Mouse (Mus musculus) left cerebral cortex, postnatal 14 days (tissue): Measurements from ENCODE around the gene Stradb. TPM values are rescaled to one million over a fixed set of nuclear protein-coding genes. Genes with fewer than 3 reads are reported as not detected.
A peak's percentile ranks its signal among the peaks of the same experiment; 100 is the strongest.
"Not testable (repeated sequence)": the region's sequence is repeated elsewhere in the genome, so short reads cannot be mapped to it uniquely, and the experiment has no call there.

Source experiments
- DNase-seq, 2 experiments: peaks; one replicate each; pipeline ENCODE4 v3.0.0; 2021 to 2022; ENCODE audit warnings: low spot score in 2 of 2, mixed read lengths in 1 of 2
- intact Hi-C: fragments of 180-260 bp; cut with DNase I; formaldehyde crosslinking; loops from one replicate; pipeline ENCODE4 v1.15.1; 2025
- total RNA-seq, 2 experiments: library from RNA; stranded (reverse); gene quantifications; 2 replicates each; pipeline ENCODE4 v1.2.3; 2021

Gene Stradb
- total RNA-seq, 2 experiments from 2014 or later, result 62.2 to 81.1 TPM

DNA sequence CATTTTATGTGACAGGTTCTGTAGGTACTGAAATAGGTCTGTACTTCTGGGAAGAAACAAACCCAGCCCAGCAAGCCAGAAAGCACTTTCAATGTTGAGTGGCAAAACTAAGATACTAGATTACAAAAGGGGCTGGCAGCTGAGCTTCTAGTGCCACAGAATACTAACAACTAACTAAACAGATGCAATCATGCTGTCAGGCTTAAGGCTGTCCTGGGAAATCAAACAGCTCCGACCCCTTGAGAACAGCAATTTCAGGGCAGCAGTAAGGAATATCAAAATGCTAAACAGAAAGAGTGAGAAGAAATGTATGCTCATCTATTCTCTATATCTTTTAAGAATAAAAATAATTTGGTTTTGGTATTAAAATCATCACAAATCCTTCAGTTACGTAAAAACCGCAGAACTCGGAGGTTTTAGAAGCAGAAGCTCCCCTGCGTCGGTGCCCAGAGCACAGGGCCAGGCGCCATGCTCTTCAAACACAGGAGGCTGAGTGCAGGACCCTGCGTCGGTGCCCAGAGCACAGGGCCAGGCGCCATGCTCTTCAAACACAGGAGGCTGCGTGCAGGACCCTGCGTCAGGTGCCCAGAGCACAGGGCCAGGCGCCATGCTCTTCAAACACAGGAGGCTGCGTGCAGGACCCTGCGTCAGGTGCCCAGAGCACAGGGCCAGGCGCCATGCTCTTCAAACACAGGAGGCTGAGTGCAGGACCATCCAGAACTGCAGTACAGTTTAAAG lies 14.4 kb upstream of the Stradb start:
- DNase-seq, intact Hi-C loops: not testable (repeated sequence)

DNA sequence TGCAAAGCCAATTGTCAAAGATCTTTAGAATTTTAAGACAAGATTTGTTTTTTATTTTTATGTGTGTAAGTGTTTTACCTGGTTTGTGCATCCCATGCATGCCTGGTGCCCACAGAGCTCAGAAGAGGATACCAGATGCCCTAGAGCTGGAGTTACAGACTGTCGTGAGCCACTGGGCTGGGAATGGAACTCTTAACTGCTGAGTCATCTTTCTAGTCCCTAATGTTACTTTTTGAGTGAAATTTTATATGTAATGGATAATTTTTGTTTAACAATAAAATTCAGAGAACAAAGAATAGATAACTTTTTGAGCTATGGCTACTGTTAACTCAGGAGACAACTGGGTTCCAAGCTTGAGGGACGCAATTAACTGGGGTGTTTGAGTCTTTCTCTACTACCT lies 13.6 kb upstream of the Stradb start:
- intact Hi-C loops, result no loop called here
- no peak for DNase-seq

DNA sequence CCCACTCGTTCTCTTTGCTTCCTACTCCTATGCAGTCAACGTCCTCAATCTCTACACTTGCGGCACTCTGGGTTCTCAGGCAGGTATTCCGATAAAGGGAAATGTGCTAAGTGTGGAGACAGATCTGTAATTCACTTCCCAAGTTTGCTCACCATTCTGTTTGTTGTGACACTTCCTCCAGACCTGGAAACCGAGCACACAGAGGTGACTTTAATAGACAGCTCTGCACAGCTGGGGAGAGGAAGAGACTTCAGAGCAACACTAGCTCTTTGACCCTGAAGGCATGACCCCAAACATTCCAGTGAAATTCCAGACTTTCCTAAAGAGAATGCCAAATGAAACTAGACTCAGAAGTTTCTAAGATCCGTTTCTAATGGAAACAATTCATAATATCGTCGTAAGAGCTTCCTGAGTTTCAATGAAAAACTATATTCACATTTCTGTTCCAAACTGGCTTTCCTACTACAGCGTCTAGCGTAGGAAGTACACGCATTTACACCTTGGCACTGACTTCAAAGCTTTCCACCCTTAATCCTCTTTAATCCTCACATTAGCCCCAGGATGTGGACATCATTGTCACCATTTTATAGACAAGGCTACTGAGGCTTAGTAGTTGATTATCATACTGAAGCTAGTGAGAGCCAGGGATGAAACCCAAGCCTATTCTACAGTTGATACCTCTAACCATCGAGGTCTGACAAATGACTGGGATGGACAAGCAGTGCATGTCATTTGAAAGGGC lies 12.0 kb upstream of the Stradb start:
- intact Hi-C loops, result no loop called here
- no peak for DNase-seq

DNA sequence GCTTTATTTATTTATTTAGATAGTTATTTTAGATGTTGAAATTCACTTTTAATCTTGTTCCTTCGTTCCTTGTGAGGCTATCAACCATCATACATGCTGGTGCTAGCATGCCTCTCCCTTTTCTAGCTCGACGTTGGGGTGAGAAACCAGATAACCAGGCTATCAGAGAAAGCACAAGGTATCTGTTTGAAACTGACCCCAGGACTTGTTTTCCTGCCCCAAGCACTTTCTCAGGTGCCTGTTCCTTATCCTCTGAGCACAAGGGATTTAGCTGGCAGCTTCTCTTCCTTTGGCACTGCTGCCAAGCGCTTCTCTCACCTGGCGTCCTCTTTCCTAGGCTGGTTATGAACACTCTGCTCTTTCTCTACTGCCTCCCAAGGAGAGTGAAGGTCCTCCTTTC lies 10.9 kb upstream of the Stradb start:
- DNase-seq, result no peak
- intact Hi-C loops, result no loop called here

DNA sequence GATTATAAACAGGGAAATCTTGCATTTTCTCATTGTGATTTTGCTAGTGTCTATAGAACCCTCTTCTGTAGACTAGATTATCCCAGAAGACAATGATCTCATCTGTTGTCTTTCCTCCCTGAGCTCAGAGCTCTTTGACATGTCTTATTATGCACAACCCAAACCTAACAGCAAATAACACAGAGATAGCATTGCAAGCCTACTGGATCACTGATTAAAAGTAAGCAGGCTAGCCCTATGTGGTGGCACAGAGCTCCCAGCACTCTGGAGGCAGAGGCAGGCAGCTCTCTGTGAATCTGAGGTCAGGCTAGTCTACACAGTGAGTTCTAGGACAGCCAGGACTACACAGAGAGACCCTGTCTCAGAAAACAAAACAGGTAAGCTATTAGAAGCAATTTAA lies 10.5 kb upstream of the Stradb start:
- intact Hi-C loops, result no loop called here
- DNase-seq, result no peak

DNA sequence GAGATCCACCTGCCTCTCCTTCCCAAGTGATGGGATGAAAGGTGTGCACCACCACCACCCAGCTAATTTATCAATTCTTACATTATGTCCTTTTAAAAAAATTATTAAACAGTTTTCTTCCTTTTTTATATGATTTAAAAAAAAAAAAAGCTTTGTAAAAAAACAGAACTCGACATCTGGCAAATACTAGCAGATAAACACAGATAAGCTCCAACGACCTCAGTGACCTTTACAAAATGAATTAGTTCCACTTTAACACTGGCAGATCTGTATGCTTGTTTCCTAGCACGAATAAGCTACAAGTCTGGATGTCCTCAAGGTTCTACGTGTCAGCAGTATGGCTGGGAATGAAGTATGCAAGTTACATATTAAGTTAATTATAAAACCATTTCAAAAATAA lies 5.8 kb upstream of the Stradb start:
- intact Hi-C loops, result no loop called here
- DNase-seq, result no peak

DNA sequence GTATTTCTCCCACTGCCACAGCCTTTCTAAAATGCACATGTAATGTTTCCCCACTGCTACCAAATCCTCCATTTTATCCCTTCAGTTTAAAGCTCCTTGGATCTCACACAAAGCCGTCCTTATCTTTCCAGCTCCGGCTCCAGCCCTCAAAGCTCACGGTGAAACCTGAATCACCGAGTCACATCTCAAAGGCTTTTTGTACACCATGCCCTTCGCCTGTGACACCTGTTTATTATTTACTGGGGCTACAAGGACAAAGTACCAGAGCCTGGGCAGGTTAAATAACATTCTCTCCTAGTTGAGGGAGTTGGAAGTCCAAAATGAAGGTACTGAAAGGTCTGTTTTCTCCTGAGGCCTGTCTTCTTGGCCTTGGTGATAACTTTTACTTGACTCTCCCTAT lies 3.3 kb upstream of the Stradb start:
- DNase-seq, result no peak
- intact Hi-C loops, result no loop called here

DNA sequence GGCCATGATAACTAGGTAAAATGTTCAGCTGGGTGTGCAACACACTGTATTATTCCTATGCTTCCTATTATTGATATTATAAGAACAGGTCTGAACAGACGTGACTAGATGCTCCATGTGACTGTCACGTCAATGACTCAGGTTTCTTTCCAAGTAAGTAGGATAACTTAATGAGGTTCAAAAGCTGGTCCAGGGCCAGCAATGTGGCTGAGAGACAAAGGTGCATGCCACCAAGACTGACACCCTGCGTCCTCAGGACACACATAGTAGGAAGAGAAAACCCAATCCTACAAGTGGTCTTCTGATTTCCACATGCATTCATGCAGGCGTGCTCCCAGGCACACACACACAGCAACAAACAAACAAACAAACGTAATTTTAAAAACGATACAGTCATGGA lies 2.2 kb upstream of the Stradb start:
- intact Hi-C loops, result no loop called here
- DNase-seq, result no peak

DNA sequence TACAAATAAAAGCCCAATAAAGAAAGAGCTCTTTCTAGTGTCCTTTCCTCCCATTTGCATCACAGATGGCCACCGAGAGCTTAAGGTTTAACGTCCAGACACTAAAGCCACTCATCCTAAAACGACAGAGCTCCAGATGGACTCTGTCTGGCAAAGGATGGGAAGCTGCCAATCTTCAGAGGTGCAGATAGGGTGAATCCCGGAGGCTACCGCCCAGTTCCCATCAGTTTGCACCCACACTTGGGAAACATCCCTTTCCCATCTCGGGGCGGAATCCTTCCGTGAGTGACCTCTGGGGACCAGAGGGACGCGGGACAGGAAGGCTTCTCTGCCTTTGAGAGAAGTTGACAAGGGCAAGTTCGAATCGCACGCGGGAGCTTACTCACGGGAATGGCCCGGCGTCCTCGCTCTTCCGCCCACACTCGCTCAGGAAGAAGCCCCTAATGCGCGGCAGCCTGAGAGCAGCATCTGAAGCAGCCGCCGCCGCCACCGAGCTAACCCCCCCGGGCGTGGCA lies 414 bp upstream of the Stradb start:
- intact Hi-C loops, result no loop called here
- DNase-seq, result no peak

DNA sequence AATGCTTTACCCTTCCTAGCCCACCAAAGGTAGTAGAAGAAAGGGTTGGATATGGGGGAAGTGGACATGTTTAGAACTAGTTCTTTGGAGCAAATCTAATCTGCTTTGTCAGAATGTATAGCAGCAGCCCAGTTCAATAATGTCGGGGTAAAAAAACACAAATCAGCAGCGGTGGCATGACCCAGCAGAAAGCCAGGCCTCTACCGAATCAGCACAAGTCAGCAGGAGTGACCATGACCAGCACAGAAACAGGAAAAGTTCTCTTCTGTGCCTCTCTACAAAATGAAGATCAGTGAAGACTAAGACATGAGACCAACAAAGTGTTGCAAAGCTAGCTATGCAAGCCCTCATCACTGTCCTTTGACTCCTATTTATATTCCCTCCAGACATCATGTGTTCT lies 9.0 kb downstream of the Stradb start:
- no peak for DNase-seq
- intact Hi-C loops, result no loop called here

DNA sequence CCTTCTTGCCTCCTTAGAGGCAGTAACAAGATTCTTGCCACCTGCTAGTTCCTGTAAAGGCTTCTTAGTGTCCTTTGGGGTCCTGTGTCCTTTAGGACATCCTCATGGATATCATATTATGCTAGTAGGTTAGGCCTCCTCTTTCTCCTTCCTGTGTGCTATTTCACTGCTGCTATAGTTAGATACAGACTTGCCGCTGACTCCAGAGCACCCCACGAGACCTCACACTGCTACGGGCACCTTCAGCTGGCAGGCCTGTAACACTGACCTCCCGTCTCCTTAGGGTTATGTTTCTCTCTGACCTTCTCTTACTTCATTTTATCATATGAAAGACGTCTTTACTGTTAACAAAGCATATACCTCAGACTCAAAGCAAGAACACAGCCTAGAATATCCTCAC lies 11.3 kb downstream of the Stradb start:
- intact Hi-C loops, result no loop called here
- DNase-seq, result no peak

DNA sequence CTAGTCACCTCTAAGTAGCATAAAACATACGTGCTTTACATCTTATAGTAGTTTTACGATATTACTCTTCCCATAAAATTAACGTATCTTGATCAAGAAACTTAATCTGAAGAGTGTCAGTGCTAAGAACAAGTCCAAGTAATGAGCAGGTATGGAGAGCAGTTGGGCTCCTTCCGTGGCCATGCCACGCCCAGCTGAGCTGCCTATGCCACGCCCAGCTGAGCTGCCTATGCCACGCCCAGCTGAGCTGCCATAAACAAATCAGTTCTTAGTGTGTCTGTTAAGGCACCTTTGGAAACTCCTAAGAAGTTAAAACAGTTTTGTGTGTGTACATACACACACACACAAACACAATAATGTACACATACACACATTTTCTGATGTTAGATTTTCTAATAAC lies 19.8 kb downstream of the Stradb start:
- intact Hi-C loops, result loop anchor here (5.0 kb wide), 2 partner anchors 86 to 221 kb away; no protein-coding TSS in a partner anchor
- no peak for DNase-seq

DNA sequence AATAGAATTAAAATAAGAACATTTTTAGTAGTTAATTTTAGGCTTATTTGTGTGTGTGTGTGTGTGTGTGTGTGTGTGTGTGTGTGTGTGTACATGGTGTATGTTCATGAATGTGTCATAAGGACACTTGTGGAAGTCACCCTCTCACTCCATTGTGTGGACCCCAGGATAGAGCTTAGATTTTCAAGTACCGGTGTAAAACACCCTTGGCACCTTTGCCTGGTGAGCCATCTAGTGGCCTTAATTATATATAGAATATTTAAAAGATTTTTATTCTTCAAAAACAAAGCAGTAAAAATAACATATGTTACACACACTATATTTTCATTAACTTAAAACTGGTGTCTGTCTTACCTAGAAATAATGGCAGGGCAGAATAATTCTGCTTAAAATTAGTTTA lies 20.4 kb downstream of the Stradb start:
- intact Hi-C loops, result loop anchor here (5.0 kb wide), 2 partner anchors 86 to 221 kb away; no protein-coding TSS in a partner anchor
- no peak for DNase-seq

DNA sequence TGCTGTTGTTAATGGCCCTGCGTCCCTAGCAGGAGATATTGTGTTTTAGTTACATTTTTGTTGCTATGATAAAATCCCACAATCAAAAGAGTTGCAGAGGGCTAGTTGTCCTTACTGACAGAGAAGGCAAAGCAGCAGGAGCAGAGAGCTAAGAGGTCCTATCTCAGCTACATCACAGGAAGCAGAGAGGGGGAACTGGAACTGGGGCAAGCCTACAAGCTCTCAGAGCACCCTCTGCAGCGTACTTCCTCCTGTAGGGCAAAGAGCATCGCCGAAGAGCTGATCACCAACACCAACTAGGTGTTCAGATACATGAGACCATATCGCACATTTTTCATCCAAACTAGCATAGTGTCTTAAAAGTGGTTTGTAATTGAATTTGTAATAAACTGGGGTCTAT lies 22.0 kb downstream of the Stradb start:
- intact Hi-C loops, result no loop called here
- DNase-seq, result no peak

DNA sequence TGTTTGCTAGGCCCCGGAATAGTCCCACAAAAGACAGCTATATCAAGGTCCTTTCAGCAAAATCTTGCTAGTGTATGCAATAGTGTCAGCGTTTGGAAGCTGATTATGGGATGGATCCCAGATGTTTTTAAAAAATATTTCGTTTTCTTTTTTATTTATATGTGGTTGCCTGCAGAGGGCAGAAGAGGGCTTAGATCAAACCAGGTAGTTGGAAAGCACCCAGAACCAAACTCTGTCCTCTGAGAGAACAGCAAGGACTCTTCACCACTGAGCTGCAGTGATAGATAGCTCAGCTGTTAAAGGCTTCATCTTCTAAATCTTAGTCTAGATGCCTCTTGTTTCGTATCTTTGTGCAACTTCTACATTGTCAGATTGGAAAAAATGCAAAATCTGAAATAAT lies 35.9 kb downstream of the Stradb start:
- intact Hi-C loops, result no loop called here
- peak; percentile 20 to 27 for DNase-seq

DNA sequence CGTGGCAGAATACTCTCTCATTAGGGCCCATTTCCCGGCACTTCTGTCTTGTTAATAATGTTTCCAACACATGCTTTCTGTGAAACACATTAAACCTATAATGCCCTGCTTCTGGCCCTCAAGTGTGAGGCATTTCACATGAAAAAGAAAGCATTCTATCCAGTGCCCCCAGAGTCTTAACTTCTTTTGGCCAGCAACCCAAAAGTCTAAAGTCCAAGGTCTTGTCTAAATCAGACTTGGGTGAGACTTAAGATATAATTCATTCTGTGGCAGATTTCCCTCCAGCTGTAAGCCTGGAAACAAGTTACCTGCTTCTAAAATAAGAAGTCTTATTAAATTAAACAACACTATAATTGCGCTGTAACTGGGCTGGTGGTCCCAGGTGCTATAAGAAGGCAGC lies 48.2 kb downstream of the Stradb start:
- no peak for DNase-seq
- intact Hi-C loops, result no loop called here

DNA sequence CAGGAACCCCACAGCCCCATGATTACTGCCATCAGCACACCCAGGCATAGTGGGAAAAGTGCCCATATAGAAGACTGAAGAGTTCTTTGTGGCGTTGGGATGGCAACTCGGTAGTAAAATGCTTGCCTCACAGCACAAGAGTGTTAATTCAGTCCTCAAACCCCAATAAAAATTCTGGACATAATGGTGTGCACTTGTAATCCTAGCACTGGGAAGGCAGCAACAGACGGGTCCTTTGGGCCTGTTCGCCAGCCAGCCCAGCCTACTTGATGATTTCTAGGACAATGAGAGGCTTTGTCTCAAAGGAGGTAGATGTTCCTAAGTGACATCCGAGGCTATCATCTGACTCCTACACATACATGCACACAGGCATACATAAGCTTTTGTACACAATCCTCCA lies 64.4 kb downstream of the Stradb start:
- DNase-seq, result peak; percentile 3 to 12
- intact Hi-C loops, result no loop called here
